Mouse (Mus musculus): ENCODE measurements at regions not wholly inside any gene's neighbourhood (a gene's known extent, or its start where the extent isn't known, plus 50 kb on each side); places are given as distances from the start of the nearest gene placed in this dataset.

- no peak for ATAC-seq (ENCODE audit: low FRiP score, low TSS enrichment)
- peaks cover 6% of the 10 kb centered on the region for H3K4me1 ChIP-seq (ENCODE audit: control insufficient read depth, insufficient read depth, low read length)
- H3K9me3 ChIP-seq (ENCODE audit: control insufficient read depth, low read length) = no peaks in the 10 kb centered on the region
- H3K4me2 ChIP-seq (replicated peaks; ENCODE audit: low read depth, low read length) = no peak overlapping the region
- H3K27me3 ChIP-seq (ENCODE audit: control insufficient read depth, insufficient read depth, low read length) = no peaks in the 10 kb centered on the region
- no peak overlapping the region for H3K4me3 ChIP-seq (ENCODE audit: low read length)
- 73% methylated on average over 5 of the region's 5 CpGs for WGBS
- H3K27ac ChIP-seq (ENCODE audit: low read depth, low read length) = no peak overlapping the region
- H3K9ac ChIP-seq (ENCODE audit: low read depth, low read length) = no peak overlapping the region
- no peaks in the 10 kb centered on the region for H3K36me3 ChIP-seq (ENCODE audit: control insufficient read depth, insufficient read depth, low read length)
Observed at GRCm38 (mm10) chr9:61578255-61578654, 206.1 kb downstream of the Tle3 start.

- Histone ChIP-seq H3K4me2 (replicated peaks; ENCODE audit: low read depth, low read length) (no peak overlapping the region), H3K4me1 (ENCODE audit: control insufficient read depth, insufficient read depth, low read length) (no peaks in the 10 kb centered on the region), H3K9ac (ENCODE audit: low read depth, low read length) (no peak overlapping the region), H3K27ac (ENCODE audit: low read depth, low read length) (no peak overlapping the region), H3K36me3 (ENCODE audit: control insufficient read depth, insufficient read depth, low read length) (no peaks in the 10 kb centered on the region), H3K27me3 (ENCODE audit: control insufficient read depth, insufficient read depth, low read length) (no peaks in the 10 kb centered on the region), H3K4me3 (ENCODE audit: low read length) (no peak overlapping the region), H3K9me3 (ENCODE audit: control insufficient read depth, low read length) (peaks cover 3% of the 10 kb centered on the region; the same call in 1 of the 2 replicates)
- no peak for ATAC-seq (ENCODE audit: low FRiP score, low TSS enrichment)
- 43% methylated on average over 21 of the region's 21 CpGs for WGBS
Observed at GRCm38 (mm10) chr9:61573634-61574359, 201.6 kb downstream of the Tle3 start.

- H3K9me3 ChIP-seq (ENCODE audit: control insufficient read depth, low read length) = no peaks in the 10 kb centered on the region
- no peak overlapping the region for H3K4me3 ChIP-seq (ENCODE audit: low read length)
- H3K4me2 ChIP-seq (replicated peaks; ENCODE audit: low read depth, low read length) = no peak overlapping the region
- WGBS = 54% methylated on average over 8 of the region's 8 CpGs
- H3K27me3 ChIP-seq (ENCODE audit: control insufficient read depth, insufficient read depth, low read length) = no peaks in the 10 kb centered on the region
- no peak overlapping the region for H3K9ac ChIP-seq (ENCODE audit: low read depth, low read length)
- ATAC-seq (ENCODE audit: low FRiP score, low TSS enrichment) = no peak
- H3K27ac ChIP-seq (ENCODE audit: low read depth, low read length) = no peak overlapping the region
- no peaks in the 10 kb centered on the region for H3K4me1 ChIP-seq (ENCODE audit: control insufficient read depth, insufficient read depth, low read length)
- H3K36me3 ChIP-seq (ENCODE audit: control insufficient read depth, insufficient read depth, low read length) = no peaks in the 10 kb centered on the region
Observed at GRCm38 (mm10) chr9:61563017-61563416, 190.9 kb downstream of the Tle3 start.

GRCm38 (mm10) chr9:61561551-61561950, 189.4 kb downstream of the Tle3 start:
- H3K4me3 ChIP-seq (ENCODE audit: low read length) = no peak overlapping the region
- no peak overlapping the region for H3K4me2 ChIP-seq (replicated peaks; ENCODE audit: low read depth, low read length)
- WGBS = 39% methylated on average over 8 of the region's 8 CpGs
- no peaks in the 10 kb centered on the region for H3K4me1 ChIP-seq (ENCODE audit: control insufficient read depth, insufficient read depth, low read length)
- ATAC-seq (ENCODE audit: low FRiP score, low TSS enrichment) = no peak
- H3K9ac ChIP-seq (ENCODE audit: low read depth, low read length) = no peak overlapping the region
- H3K9me3 ChIP-seq (ENCODE audit: control insufficient read depth, low read length) = no peaks in the 10 kb centered on the region
- no peaks in the 10 kb centered on the region for H3K27me3 ChIP-seq (ENCODE audit: control insufficient read depth, insufficient read depth, low read length)
- H3K27ac ChIP-seq (ENCODE audit: low read depth, low read length) = no peak overlapping the region
- no peaks in the 10 kb centered on the region for H3K36me3 ChIP-seq (ENCODE audit: control insufficient read depth, insufficient read depth, low read length)

- ATAC-seq (ENCODE audit: low FRiP score, low TSS enrichment) = no peak
Observed at GRCm38 (mm10) chr9:61558621-61559020, 186.5 kb downstream of the Tle3 start.

GRCm38 (mm10) chr9:61557025-61557424, 184.9 kb downstream of the Tle3 start:
- no peaks in the 10 kb centered on the region for H3K36me3 ChIP-seq (ENCODE audit: control insufficient read depth, insufficient read depth, low read length)
- H3K4me3 ChIP-seq (ENCODE audit: low read length) = no peak overlapping the region
- H3K4me2 ChIP-seq (replicated peaks; ENCODE audit: low read depth, low read length) = no peak overlapping the region
- WGBS = 90% methylated on average over 7 of the region's 7 CpGs
- H3K9me3 ChIP-seq (ENCODE audit: control insufficient read depth, low read length) = no peaks in the 10 kb centered on the region
- H3K27me3 ChIP-seq (ENCODE audit: control insufficient read depth, insufficient read depth, low read length) = no peaks in the 10 kb centered on the region
- no peaks in the 10 kb centered on the region for H3K4me1 ChIP-seq (ENCODE audit: control insufficient read depth, insufficient read depth, low read length)
- no peak overlapping the region for H3K9ac ChIP-seq (ENCODE audit: low read depth, low read length)
- no peak for ATAC-seq (ENCODE audit: low FRiP score, low TSS enrichment)
- no peak overlapping the region for H3K27ac ChIP-seq (ENCODE audit: low read depth, low read length)

More at GRCm38 (mm10) chr9:61558621-61559020, 186.5 kb downstream of the Tle3 start:
- H3K4me3 ChIP-seq (ENCODE audit: low read length) = no peak overlapping the region
- H3K4me1 ChIP-seq (ENCODE audit: control insufficient read depth, insufficient read depth, low read length) = no peaks in the 10 kb centered on the region
- no peaks in the 10 kb centered on the region for H3K36me3 ChIP-seq (ENCODE audit: control insufficient read depth, insufficient read depth, low read length)
- no peak overlapping the region for H3K9ac ChIP-seq (ENCODE audit: low read depth, low read length)
- no peak overlapping the region for H3K4me2 ChIP-seq (replicated peaks; ENCODE audit: low read depth, low read length)
- H3K27me3 ChIP-seq (ENCODE audit: control insufficient read depth, insufficient read depth, low read length) = no peaks in the 10 kb centered on the region
- no peaks in the 10 kb centered on the region for H3K9me3 ChIP-seq (ENCODE audit: control insufficient read depth, low read length)
- 80% methylated on average over 10 of the region's 10 CpGs for WGBS
- no peak overlapping the region for H3K27ac ChIP-seq (ENCODE audit: low read depth, low read length)

- Histone ChIP-seq H3K4me2 (replicated peaks; ENCODE audit: low read depth, low read length) (no peak overlapping the region), H3K9me3 (ENCODE audit: control insufficient read depth, low read length) (no peaks in the 10 kb centered on the region), H3K27ac (ENCODE audit: low read depth, low read length) (no peak overlapping the region), H3K27me3 (ENCODE audit: control insufficient read depth, insufficient read depth, low read length) (no peaks in the 10 kb centered on the region), H3K4me3 (ENCODE audit: low read length) (no peak overlapping the region), H3K36me3 (ENCODE audit: control insufficient read depth, insufficient read depth, low read length) (no peaks in the 10 kb centered on the region), H3K4me1 (ENCODE audit: control insufficient read depth, insufficient read depth, low read length) (no peaks in the 10 kb centered on the region), H3K9ac (ENCODE audit: low read depth, low read length) (no peak overlapping the region)
- ATAC-seq (ENCODE audit: low FRiP score, low TSS enrichment) = no peak
- 96% methylated on average over 8 of the region's 8 CpGs for WGBS
Observed at GRCm38 (mm10) chr9:61555173-61555572, 183.0 kb downstream of the Tle3 start.

GRCm38 (mm10) chr9:61554611-61555010, 182.4 kb downstream of the Tle3 start:
- H3K4me2 ChIP-seq (replicated peaks; ENCODE audit: low read depth, low read length) = no peak overlapping the region
- 85% methylated on average over 7 of the region's 7 CpGs for WGBS
- ATAC-seq (ENCODE audit: low FRiP score, low TSS enrichment) = no peak
- H3K27ac ChIP-seq (ENCODE audit: low read depth, low read length) = no peak overlapping the region
- H3K4me3 ChIP-seq (ENCODE audit: low read length) = no peak overlapping the region
- no peaks in the 10 kb centered on the region for H3K4me1 ChIP-seq (ENCODE audit: control insufficient read depth, insufficient read depth, low read length)
- H3K9me3 ChIP-seq (ENCODE audit: control insufficient read depth, low read length) = no peaks in the 10 kb centered on the region
- no peaks in the 10 kb centered on the region for H3K27me3 ChIP-seq (ENCODE audit: control insufficient read depth, insufficient read depth, low read length)
- no peaks in the 10 kb centered on the region for H3K36me3 ChIP-seq (ENCODE audit: control insufficient read depth, insufficient read depth, low read length)
- no peak overlapping the region for H3K9ac ChIP-seq (ENCODE audit: low read depth, low read length)

GRCm38 (mm10) chr9:61553626-61554025, 181.5 kb downstream of the Tle3 start:
- Histone ChIP-seq H3K9me3 (ENCODE audit: control insufficient read depth, low read length) (no peaks in the 10 kb centered on the region), H3K4me1 (ENCODE audit: control insufficient read depth, insufficient read depth, low read length) (no peaks in the 10 kb centered on the region), H3K9ac (ENCODE audit: low read depth, low read length) (no peak overlapping the region), H3K36me3 (ENCODE audit: control insufficient read depth, insufficient read depth, low read length) (no peaks in the 10 kb centered on the region), H3K4me3 (ENCODE audit: low read length) (no peak overlapping the region), H3K27ac (ENCODE audit: low read depth, low read length) (no peak overlapping the region), H3K27me3 (ENCODE audit: control insufficient read depth, insufficient read depth, low read length) (no peaks in the 10 kb centered on the region), H3K4me2 (replicated peaks; ENCODE audit: low read depth, low read length) (no peak overlapping the region)
- WGBS = 83% methylated on average over 5 of the region's 5 CpGs
- ATAC-seq (ENCODE audit: low FRiP score, low TSS enrichment) = no peak

Measured in kidney, embryonic 14.5 days (tissue).